Mouse (Mus musculus): ENCODE data around the gene Rims1.
A peak's percentile ranks its signal among the peaks of the same experiment; 100 is the strongest.

Gene Rims1

DNA sequence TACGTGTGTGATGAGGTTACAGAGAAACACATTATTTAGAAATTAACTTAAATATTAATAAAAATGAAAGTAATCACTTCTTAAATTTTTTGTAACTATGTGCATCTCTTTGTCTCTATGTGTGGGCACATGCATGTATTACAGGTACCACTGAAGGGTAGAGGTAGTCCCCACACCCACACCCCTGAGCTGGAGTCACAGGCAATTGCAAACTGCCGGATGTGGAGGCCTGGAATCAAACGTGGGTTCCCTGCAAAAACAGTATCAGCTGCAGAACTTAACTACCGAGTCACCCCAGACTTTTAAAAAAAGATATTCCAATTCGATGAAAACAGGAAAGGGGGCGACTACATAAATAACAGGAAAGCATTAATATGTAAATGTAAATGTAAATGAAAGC, 428.7 kb downstream of the Rims1 start:
- peak; percentile 52 for DNase-seq (ENCODE audit: low read depth, low spot score)

DNA sequence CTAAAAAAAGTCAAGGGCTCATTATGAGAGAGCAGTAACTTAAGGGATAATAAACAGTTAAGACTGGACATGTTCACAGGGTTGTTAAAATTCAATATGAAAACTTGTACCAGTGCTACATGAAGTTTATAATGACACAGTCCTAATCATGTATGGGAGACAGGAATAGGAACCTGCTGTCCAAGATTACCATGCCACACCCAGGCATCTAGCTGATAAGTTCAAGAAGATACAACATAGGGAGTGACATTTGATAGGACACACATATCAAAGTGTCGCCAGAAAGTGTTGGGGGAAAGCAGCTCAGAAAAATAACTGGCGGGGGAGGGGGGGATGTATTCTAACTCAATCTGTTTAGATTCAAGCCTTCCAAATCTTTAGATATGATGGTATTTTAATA, 449.6 kb downstream of the Rims1 start:
- no peak for DNase-seq (ENCODE audit: low read depth, low spot score)

DNA sequence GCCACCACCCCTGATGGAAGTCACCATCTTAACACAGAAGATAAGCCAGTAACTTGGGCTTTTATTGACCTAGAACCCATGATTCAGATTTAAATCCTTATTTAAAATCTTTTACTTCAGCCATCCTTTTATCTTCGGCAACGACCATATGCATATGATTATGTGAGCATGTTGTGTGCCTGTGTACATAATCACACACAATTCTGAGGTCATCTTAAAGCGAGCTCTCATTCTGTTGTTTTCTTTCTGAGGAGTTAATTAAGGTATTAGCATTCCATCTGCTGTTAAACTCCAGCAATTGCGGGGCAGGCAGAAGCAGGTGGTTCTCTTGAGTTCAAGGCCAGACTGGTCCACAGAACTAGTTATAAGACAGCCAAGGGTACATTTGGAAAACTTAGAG, 452.1 kb downstream of the Rims1 start:
- no peak for DNase-seq (ENCODE audit: low read depth, low spot score)

DNA sequence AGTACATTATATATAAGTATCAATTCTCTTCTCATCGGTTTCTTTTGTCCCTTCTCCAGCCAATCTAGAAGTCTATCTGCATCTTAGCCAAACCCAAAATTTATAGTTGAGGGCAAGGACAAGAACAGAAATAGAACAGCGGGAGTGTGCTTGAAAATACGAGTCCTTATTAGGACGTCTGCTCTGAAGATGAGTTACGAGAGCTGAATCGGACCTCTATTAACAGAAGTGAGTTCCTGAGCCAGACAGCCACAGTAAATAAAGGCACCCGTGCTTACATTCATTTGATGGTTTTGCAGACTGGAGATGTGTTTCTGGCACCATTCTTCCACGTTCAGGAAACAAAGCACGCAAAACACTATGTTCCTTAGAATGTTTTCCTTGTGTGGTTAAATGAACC, 466.9 kb downstream of the Rims1 start:
- no peak for DNase-seq (ENCODE audit: low read depth, low spot score)

DNA sequence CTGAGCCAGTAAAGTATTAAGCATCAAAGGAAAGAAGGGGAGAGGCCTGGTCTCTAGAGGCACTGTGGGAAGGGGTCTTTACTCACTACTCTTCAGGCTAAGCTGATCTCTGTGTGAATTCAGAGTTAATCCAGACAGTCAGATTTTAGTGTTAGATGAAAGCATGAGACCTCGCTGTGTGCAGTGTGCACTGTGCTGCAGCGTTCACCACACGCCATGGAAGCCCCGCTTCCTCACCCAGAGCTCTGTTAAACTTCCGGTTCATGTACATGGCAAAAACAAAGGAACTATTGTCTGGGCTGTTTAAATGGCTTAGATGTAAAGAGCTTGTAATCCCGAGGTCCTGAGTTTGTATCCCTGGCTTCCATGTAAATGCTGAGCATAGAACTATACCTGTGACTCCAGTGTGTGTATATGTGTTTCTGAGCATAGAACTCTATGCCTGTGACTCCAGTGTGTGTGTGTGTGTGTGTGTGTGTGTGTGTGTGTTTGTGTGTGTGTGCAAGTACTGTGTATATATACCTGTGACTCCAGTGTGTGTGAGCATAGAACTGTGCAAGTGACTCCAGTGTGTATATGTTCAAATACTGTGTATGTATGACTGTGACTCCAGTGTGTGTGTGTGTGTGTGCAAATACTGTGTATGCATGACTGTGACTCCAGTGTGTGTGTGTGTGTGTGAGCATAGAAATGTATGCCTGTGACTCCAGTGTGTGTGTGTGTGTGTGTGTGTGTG, 484.7 kb downstream of the Rims1 start:
- DNase-seq (ENCODE audit: low read depth, low spot score): no peak

DNA sequence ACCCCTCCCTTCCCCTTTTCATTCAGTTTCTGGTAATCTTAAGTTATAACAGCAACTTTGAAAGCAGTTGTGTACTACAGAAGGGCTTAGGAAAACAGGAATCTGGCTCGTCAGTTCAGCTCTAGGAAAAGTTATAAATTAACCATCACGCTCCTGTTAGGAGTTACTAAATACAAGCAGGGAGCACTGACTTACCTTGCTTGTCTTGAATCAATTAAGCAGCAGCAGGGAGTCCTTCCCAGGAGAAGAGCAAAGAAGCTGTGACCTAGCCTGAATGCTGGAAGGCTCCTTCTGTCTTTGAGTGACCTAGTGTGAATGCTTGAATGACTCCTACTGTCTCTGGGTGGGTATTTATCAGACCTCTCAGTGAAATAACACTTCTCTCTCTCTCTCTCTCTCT, 490.3 kb downstream of the Rims1 start:
- no peak for DNase-seq (ENCODE audit: low read depth, low spot score)

DNA sequence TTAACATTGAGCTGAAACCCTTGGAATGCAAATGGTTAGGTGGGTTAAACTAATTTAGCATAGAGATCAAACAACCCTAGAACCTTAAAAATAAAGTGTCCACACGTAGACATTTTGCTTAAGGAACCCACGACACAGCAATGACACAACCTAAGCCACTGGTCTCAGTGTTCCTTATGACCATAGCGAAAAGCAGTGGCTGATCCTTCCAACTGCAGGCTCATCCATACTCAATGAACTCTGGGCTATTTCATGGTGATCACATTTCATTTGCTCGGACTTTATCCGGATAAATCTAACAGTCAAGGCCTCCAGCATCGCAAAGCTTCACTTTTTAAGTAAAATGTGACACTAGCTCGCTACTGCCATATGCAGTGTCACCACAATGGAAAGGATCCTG, 494.3 kb downstream of the Rims1 start:
- DNase-seq (ENCODE audit: low read depth, low spot score): no peak

DNA sequence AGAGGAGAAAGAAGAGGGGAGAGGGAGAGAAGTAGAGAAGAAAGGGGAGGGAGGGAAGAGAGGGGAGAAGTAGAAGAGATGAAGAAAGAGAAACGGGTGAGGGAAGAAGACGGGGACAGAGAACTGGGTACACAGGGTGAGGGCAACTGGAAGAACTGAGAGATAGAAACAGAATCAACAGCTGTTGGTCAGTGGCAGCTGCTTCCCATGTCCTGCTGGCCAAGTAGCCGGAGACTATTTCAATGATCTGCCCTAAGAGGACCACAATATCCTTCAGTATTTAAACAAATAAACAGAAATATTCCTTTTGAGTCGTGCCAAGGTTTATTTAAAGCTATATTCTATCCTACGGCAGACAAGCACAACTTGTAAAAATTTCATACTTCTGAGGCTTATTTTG, 499.3 kb downstream of the Rims1 start:
- no peak for DNase-seq (ENCODE audit: low read depth, low spot score)

DNA sequence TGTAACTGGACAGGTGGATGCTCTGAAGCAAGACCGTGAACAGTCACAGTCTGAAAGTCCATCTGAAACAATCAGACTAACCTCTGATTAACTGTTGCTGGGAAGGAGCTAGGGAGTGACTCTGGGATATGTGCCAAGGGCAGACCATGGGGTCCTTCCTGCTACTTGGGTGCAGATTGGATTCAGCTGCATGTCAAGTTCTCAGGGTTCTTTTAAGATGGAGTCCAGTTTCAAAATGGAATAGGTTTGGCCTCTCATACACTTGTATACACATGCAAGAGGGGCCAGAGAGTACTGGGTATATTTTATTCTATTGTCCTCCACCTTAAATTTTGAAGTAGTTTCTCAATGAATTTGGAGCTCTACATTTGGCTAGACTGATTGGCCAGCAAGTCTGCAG, 499.9 kb downstream of the Rims1 start:
- no peak for DNase-seq (ENCODE audit: low read depth, low spot score)

DNA sequence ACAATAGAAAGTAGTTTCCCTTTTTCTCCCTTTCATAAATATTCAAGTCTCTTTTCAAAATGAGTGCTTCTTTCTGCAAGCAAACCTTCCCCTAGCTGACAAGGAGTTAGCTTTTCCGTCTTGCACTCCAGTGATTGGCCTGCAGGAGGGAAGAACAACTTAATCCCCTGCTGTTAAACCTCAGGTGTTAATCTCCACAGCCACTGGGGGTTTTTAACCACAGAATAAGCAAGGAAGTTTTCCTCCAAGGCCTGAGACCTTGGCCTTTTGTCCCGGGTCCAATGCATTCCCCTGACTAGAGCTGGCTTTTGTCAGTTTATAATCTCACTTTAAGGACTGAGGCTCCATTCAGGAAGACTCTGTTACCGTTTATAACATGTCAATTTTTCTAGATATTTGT, 511.8 kb downstream of the Rims1 start:
- DNase-seq (ENCODE audit: low read depth, low spot score): no peak

DNA sequence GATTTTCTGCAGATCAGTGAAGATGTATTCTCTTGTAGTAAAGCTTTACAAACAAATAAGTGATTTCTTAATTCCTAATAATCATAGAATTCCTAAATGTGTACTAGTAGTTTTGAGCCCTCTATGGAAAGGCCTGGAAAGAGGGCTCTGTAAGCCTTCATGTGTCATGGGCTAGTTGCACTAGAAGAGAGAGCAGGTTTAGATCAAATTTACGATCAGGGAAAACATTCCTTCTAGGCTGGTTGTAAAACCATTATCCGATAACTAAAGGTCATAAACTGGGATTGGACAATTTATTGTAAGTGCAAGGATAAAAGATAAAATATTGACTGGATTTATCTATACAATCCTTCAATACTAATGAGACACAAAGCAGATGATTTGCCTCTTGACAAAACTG, 512.5 kb downstream of the Rims1 start:
- no peak for DNase-seq (ENCODE audit: low read depth, low spot score)

DNA sequence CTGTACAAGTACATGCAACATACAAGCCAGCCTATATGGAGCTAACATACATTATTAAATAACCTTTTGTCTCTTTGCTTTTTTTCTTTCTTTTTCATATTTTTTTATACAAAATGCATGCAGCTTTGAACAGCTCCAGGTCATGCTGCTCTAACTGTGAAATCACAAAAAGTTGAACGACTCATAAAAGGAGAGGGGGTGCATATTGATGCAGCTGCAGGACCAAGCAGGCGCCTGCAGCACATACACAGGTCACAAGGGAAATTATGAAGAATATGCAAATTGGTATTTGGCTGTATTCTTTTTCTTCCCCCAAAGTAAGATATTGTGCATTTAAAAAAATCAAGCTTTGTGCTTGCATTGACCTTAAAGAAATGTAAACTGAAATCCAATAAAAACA, 519.0 kb downstream of the Rims1 start:
- no peak for DNase-seq (ENCODE audit: low read depth, low spot score)

DNA sequence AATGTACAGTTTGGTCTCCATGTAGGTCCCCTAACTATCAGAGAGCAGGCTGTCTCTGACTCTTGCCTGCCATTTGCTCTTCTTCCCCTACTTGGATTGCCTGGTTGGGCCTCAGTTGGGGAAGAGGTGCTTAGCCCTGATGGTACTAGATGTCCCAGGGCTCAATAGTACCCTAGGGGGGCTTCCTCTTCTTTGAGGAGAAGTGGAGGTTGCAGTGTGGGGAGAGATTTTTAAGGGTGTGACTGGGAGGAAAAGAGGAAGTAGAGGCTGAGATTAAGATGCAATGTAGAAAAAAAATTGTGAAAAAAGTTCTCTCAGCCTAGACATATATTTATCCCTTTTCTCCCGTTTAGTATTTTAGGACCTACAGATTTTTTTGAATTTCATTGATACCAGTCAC, 525.8 kb downstream of the Rims1 start:
- no peak for DNase-seq (ENCODE audit: low read depth, low spot score)

DNA sequence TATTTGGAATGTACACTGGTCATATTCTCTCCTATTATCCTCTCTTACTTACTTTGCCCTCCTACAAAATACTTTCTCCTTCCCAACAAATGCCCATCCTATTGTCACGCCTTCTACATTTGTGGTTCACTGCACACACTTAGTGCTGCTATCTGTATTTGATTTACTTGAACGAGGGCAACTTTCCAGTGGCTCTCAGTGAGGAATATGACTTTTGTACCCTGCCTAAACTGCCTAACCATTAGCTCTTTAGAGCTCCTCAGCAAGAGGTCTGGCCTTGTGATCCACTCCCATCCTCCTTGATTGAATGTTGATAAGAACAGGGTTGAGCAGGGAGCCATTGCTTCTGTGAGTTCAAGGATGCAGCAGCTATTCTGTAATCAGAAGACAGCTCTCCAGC, 531.7 kb downstream of the Rims1 start:
- DNase-seq (ENCODE audit: low read depth, low spot score): no peak

DNA sequence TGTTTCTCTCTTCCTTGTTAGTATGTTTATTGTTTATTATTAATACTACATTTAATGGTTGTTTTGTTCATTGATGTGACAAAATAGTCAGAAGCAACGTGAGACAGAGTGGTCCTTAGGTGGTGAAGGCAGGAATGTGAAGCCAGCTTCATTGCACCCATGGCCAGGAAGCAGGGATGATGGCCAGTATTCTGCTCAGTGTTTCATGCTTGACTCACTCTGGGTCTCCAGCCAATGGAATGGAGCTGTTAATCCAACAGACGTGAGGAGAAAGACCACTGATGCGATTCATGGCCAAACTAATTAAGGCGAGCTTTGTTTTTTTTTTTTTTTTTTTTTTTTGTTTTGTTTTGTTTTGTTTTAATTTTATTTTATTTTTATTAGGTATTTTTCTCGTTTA, 535.7 kb downstream of the Rims1 start:
- no peak for DNase-seq (ENCODE audit: low read depth, low spot score)

DNA sequence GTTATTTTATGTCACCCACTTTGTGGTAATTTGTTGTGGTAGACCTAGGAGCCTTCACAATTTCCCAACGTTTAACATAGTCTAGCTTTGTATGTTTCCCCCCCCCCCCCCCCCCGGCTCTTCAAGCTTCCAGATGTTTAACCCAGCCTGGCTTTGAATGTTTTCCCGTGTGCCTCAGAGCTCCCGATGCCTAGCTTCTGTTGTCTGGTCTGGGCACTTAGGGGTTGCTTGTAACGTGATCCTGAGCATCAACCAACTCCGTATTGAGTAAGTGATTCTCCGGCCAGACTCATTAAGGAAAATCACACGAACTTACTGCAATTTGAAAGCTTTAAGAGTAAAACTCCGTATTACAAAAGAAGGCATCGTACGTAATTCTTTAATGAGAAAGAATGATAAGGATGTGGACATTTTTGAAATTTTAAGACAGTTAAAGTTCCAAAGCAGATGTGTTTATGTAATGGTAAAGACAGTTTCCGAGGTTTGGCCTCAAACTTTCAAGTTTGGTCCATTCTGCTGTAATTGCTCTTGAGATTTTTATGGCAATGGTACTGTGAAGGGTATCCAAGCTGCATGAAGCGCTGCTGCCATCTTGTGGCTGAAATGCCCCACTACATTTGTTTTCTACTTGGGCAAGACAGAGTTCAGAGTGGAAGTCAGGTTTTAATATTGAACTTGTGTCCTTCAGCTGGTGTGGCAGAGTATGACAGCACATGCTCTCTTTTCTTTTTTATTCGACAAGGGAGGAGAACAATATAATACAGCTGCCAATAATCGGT, 537.0 kb downstream of the Rims1 start:
- DNase-seq (ENCODE audit: low read depth, low spot score): peak; percentile 89

DNA sequence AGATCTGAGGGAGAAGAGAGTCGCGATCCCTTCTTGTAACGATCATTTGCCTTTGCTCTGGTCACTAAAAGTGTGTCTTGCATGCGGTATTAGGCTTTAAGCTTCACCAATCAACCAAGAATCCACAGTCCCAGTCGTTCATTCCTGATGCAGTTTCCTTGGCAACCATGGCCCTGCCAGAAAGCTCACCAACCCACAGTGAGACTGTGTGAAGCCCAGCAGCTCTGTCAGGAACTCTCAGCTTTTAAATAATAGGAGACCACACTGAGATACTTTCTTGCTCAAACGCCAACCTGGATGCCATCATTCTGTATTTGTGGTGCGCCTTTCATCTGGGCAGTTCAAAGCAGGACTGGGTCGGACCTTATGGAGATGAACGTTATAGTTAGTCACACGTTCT, 539.3 kb downstream of the Rims1 start:
- DNase-seq (ENCODE audit: low read depth, low spot score): peak; percentile 73

DNA sequence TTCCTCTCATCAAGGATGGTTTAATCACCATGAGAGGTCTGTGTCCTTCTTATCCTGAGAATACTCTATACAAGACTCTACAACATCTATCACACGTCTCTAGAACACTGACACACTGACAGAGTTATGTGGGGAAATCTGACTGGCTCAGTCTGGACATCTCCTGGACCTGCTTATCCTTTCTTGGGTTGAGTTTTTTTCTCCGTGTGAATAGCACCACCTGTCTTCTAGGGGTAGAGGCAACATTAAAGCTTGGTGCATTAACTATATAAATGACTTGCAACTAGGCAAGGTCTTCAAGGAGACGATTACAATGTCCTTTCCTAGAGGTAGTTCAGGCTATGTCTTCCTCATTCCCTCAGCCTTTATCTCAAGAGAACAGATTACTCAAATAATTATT, 540.3 kb downstream of the Rims1 start:
- DNase-seq (ENCODE audit: low read depth, low spot score): peak; percentile 49

DNA sequence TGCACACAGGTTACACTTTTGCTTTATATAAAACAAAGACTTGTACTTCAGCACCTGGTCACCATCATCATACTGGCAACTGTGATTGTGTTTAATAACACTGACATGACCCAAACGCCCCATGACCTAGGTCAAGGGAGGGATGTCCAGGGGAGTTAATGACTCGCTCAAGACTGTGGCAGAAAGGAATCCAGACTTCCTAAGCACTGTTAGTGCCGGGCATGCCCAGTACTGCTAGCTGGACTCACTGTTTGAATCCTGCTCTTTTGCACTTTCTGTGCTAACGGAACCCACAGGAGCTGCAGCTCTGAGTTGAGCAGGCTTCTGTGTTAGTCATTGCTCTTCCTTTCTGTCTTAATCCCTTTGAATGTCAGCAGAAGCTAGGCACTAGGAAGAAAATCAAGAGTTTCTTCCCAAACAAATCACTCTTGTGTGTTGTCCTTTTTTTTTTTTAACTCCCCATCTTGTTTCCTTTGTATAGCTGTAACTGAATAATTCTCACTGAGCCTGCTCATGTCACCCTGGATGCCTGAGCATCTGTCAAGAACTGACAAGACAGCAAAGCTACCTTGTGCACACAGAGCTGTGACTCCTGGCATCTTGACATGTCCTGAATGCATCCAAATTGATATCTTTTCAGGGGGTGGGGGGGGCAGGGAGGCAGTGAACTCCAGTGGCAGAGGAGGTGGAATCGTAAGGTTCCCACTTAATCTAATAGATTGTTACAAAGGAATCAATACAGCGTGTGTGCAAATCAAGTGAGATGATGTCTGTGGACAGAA, 543.4 kb downstream of the Rims1 start:
- DNase-seq (ENCODE audit: low read depth, low spot score): peak; percentile 56

DNA sequence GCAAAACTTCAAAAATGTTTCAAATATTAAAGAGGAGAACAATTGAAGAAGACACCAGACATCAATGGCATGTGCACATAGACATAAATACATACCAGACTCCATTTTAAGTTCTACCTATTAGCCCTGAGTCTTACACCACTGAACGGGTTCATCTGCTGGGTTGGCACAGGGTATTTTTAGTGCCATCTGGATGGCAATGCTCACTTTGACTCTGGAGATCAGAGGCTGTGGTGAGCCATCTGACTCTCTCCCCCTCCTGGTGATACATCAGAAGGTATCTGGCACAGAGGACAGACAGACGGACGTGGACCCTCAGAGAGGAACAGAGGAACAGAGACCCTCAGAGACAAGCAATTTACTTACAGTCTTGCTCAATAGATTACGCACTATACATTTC, 544.1 kb downstream of the Rims1 start:
- DNase-seq (ENCODE audit: low read depth, low spot score): peak; percentile 82

DNA sequence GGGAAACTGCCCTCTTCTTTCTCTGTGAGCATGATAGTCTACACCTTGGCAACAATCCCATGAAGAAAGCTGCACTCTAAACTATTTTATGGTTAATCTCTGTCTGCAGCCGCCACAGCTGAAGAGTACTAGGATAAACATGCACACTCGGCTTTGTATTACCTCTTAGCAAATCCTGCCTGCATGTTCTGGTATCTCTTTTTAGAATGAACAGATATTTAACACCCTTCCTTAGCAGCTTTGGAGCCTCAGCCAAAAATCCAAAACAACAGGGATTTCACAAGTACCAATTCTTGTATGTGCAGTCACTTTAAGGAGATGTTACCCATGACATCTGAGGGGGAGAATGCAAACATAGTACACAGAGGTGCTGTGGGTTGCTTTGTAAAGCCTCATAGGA, 545.5 kb downstream of the Rims1 start:
- peak; percentile 58 for DNase-seq (ENCODE audit: low read depth, low spot score)

DNA sequence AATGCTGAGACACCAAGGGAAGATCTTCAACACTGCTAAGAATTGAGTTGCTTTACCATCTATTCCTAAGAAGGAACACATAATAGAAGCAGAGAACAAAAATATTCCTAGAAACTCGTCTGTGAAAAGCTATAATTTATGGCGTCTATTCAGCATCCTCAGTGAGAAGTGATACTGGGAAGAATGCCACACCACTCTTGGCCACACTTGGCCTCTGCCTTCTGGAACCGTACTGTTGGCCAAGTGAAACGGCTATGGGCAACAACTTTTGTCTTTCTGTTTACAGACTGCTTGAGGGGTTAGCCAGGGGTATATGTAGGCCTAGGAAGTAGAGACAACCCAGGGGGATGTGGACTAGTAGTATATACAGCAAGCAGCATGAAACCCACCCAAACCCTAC, 547.4 kb downstream of the Rims1 start:
- DNase-seq (ENCODE audit: low read depth, low spot score): peak; percentile 45

DNA sequence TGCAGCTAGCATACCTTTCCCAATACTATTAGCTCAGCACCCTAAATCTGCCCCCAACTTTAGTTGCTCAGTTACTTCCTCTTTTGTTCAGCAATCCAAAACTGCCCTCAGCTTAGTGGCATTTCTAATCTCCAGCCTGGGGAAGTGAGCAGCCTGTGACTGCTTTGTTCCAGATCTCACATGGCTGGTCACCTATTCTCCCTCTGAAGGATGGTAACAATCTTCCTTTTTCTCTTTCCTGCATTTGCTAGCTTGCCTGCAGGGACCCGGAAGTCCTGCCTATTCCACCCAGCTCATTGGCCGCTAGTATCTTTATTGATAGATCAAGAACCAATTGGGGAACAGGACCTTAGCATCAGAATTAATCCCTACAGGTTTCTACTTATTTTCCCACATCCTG, 551.5 kb downstream of the Rims1 start:
- DNase-seq (ENCODE audit: low read depth, low spot score): no peak
